Mouse (Mus musculus): ENCODE data around the gene Arhgdia.
"Not testable (repeated sequence)": the region's sequence is repeated elsewhere in the genome, so short reads cannot be mapped to it uniquely, and the experiment has no call there.

The Arhgdia gene

DNA sequence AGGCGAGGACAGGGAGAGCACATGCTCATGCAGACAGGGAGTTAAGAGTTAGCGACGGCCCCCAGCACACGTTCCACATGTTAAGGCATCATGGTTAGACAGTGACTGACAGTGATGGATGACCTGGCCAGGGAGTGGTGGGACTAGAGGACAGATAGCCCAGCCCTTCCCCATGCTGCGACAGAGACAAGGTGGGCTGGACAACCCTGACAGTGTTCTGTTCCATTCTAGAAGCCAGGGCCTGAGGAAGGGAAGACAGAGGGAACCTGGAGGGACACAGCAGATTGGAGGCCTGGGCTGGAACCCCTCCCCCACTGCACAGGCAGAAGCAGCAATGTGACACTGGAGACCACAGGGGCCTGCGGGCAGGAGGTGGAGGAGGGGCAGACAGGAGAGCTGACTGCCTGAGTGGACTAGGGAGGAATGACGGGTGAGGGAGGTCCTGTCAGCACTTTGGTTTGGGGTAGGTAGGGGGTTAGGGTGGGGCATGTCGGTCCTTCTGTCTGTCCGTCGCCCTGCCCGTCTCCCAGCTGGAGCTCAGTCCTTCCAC lies 2.7 kb downstream of the Arhgdia start:
- DNase-seq (ENCODE audit: low read depth, low spot score) = no peak

DNA sequence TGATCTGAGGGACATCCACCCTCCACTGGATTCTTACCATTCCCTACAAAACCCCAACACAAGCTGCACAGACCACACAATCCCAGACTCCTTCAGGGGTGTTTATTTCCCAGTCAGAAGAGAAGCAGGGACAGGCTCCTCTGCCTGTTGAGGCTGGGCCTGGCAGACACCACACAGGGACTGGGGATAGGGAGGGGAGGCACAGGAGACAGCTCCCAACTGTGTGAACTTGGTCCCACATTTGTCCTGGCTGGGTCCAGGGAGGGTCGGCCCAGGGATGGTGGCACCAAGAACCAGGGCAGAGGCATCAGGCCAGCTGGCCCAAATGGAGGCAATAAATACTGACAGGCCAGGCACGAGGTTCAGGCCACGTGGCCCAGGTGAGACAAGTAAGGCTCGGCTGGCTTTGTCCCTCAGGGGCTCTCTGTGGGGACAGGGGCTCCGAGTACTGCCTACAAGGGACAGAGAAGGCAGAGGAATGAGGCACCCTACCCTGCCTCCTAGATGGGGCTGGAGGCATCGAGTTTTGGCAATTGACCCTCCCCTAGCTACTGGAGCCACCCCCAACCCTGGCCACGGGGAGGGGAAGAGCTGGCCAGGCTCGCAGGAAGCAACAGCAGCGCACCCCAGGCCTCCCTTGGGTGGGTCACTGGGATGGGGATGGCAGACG lies 3.3 kb downstream of the Arhgdia start:
- DNase-seq (ENCODE audit: low read depth, low spot score) = no peak

DNA sequence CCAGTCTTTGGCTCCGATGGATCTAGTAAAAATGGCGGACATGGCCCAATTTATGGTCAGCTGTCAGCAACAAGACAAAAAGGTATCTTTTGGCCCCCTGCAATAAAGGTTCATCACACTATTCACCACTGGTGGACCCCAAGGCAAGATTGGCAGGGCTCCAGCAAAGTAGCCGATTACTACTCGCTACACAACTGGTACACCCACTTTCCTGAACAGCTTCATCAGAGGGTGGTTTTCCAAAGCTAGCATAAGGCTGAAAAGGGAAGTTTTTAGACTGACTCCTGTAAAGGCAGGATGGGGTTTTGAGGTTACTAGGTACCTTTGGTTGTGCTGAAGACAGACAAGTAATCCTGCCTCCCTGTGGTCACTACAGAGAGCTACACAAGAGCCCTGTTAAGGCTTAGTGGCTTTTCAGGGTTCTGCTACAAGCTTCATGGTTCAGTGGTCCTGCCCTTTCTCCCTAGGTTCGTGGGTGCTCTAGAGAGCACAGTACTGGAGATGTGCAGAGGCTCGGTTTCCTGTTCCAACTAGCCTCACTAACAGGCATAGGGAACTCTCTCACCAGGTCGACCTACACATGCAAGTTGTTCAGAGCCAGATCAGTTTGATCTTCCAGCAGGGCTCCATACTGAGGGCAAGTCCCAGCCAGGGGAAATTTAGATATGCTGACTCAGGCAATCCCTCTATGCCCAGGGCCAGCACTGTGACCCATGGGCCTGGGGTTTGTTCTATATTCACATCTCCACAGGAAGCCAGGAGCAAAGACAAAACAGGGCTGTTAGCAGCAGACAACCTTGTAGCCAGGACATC lies 4.0 kb downstream of the Arhgdia start:
- DNase-seq (ENCODE audit: low read depth, low spot score) = no peak

DNA sequence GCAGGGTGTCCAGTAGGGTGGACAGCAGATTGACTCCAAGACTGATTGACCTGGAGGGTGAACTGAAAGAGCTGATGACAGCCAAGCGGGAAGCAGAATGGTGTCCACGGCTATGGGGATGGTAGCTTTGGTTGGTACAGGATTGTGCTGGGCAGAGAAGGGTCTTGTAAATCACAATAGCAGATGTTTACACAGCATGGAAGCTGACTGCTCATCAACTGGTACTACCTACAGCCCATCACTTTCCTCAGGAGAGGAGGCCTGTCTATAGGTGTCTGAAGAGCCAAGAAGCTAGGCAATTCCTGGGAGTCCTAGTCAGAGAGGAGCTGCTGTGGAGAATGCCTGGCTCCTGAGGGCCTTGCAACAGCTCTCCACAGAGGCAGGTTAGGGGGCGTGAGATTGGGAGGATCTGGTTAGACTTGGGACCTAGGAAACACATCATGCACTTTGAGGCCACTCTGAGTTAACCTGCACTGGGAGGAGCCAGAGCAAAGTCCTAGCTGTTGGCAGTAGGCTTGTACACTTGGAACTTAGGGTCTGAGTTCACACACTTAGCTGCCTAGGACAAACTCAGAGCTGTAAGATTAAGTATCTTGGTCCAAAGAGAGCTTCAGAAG lies 5.0 kb downstream of the Arhgdia start:
- DNase-seq (ENCODE audit: low read depth, low spot score) = no peak

DNA sequence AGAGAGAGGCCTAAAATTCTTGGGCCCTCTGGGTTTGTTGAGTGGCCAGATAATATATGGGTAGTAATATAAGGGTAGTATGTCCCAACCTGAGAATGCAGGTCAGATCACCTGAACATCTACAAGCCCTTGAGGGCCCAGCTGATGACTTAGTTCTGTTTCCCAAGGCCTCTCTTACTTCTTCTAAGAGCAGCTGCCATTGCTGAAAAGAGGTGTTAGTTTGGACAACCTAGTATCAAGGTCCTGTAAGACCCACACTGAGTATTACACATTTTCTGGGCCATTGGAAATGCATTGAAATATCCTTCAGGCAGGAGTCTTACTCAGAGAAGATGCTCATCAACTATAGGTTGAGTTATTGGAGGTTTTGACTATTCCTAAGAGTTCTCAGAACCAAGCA lies 5.5 kb downstream of the Arhgdia start:
- no peak for DNase-seq (ENCODE audit: low read depth, low spot score)

DNA sequence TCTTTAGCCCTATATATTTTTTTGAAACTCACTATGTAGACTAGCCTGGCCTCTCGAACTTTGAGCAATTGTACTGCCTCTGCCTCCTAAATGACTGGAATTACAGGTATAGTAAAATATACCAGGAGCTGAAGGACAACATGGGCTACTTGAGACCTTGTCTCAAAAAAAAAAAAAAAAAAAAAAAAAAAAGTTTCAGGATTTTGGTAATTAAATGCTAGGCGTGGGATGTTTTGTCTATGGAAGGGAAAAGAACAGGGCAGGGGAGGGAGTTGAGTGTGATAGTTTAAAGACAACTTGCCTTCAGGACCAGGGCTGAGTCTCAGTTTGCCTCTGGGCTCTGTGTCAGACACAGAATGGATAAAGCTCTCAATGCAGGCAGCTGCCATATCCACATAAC lies 6.4 kb downstream of the Arhgdia start:
- DNase-seq (ENCODE audit: low read depth, low spot score) = no peak

DNA sequence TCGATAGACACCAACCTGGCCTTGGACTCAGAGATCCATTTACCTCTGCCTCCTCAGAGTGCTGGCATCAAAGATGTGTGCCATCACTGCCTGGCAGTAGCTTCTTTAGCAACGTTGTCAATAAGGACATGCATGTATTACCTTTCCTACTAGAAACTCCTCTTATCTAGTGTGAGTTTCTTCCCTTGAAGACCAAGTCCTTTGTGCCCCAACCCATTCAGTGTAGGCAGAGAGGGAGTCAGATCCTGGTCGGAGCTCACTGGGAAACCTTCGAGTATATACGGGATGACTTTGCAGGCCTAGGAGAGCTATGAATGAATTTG lies 7.2 kb downstream of the Arhgdia start:
- DNase-seq (ENCODE audit: low read depth, low spot score) = no peak

DNA sequence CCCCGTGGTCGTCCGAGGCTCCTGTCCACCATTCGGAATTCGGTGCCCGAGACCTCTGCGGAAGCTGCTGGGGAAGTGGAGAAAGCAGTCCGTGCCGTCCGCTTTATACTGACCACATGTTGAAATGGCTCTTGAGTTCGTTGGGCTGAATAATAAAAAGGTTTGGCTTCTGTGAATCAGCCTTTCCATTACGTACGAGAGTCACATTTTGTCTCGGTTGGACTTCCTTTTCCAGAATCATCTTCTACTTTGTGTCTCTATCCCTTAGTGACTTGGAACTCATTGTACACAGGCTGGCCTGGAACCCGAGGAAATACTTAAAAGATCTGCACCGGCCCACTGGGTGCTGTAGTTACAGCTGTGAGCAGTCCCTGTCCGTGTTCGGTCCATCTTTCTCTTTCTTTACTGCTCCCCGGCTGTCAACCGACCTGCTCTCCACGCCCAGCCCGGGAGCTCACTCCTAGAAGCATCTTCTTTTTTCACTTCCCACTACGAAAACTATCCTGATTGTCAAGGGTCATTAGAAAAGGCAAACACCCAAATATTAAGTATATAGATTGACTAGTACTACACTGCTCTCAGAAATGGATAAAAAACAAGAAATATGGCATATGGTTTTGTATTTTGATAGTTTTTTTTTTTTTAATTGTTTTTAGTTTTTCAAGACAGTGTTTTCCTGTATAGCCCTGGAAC lies 7.7 kb downstream of the Arhgdia start:
- no peak for DNase-seq (ENCODE audit: low read depth, low spot score)

DNA sequence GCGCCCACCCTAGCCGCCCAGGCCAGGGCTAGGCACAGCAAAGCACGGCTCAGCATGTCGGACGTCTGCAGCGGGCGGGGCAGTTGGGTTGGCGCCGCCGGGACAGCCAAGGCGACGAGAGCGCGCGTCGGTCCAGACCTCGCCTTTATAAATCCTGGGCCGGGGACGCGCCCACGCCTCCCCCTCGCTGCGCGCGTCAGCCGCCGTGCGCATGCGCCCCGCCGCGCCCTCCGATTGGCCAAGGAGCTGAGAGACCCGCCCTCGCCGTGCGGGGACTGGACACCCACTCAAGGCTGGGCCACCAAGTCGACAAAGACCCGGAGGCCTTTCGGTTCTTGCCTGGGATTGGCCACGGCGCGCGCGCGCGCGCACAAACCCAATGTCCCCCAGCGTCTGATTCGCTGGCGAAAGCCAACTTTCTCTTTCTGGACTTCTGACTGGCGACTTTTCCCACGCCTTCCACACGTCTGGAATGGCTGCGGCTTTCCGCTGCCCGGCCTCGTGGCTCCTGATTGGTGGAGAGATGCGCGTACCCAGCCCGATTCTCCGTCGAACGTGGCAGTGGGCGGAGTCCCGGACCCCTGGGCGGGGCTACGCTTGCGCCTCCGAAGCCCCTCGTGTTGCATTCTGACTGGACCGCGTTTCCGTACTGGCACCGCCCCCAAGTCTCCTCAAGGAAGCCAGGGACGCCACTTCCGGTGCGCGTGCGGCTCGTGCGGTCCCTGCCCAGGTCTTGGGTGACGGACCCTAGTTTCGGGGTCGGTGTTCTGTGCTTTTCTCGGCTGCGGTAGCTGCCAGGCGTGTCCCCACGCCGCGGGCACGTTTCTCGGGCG lies 8.5 kb downstream of the Arhgdia start, which contains the start of gene P4hb:
Gene P4hb (minus strand): TSS at position 502 of the 833 bp plus-strand sequence.
- peak; percentile 94 for DNase-seq (ENCODE audit: low read depth, low spot score)

DNA sequence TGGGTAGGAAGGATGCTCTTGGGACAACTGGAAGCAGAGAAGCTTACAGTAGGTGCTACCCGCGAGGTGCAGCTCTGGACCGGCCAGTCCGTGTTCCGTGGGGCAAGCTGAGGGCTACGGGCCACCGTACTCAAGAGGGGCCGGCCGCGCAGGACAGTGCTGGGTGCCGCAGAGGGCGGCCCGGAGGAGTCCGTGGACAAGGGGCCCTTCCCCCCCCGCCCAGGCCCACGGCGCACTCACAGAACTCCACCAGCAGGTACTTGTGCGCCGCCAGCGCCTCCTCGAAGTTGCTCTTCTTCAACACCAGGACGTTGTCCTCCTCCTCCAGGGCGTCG lies 9.0 kb downstream of the Arhgdia start:
- no peak for DNase-seq (ENCODE audit: low read depth, low spot score)

DNA sequence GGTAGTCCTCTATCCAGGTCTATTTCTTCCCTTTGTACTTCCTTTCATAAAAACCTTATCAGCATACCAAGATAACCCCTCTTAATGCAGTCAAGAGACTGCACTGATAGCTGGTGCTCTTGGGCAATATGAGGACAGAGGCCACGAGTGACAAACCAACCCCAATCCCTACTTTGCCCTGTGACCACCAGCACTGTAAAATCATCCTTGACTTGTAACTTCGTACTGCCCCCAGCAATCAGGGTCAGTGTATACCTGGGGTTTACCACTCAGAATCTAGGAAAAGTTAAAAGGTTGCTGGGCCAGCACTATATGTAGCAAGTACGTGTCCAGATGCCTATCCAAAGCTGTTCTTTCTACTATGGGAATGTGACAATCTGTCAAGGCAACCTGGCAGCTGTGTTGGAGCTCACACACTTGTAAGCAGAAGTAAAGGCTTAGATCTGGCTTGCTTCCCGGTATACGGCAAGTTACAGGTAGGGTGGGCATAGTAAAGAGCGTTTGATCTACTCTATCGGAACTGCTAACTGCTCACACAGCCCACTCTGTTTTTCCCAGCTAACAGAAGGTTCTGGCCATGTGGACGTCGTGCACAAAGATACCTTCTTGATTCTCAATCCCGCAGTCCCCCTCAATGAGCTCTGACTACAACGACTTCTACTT lies 9.5 kb downstream of the Arhgdia start:
- DNase-seq (ENCODE audit: low read depth, low spot score) = no peak

DNA sequence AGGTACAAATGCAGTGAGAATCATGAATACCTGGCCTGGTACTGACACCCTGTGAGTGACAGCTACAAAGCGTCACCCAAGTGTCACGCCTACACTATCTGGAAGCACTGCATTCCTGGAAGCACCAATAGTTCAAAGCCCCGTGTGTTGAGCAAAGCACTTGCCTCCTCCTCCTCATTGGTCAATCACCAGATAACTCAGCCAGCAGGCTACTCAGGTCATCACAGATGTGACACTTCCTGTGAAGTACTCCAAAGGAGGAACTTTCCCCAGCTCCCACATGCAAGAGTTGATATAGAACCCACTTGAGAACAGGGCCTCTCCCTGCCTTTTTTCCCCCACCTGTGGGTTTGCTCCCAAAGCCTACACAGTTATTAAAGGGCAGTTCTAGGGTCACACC lies 10.3 kb downstream of the Arhgdia start:
- no peak for DNase-seq (ENCODE audit: low read depth, low spot score)

DNA sequence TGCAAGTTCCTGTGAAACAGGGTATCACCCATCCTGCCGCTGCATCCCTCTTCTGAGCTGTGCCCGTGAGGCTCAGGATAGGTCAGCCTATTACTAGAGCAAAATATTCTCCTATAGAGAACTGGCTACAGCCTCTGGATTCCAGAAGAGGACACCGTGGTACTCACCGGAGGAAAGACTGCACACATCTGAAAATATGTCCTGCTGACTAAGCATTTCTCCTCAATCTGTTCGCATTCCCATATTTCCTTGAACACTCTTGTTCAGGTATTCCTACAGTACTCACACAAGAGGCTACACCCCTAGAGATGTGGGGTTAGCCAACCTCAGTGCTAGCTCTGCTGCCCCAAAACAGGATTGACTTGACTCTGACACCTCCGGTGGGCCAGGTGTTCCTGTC lies 13.1 kb downstream of the Arhgdia start:
- DNase-seq (ENCODE audit: low read depth, low spot score) = no peak

DNA sequence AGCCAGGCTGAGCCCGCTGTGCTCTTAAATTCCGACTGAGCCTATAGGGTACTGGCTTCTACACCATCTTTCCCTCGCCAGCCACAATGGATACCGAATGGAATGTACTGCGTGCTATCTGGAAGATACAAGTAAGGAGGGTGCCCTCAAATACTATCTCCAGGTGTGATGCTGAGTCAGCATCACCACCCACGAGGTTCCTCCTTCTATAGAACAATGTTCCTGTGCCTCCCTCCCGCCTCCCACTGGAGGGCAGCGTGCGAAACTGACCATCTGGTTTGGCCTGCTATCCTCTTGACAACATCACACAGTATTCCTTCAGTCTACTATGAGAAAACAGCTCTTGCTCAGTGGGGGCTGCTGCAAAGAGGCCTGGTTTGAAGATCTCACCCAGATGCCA lies 16.3 kb downstream of the Arhgdia start:
- DNase-seq (ENCODE audit: low read depth, low spot score) = no peak

DNA sequence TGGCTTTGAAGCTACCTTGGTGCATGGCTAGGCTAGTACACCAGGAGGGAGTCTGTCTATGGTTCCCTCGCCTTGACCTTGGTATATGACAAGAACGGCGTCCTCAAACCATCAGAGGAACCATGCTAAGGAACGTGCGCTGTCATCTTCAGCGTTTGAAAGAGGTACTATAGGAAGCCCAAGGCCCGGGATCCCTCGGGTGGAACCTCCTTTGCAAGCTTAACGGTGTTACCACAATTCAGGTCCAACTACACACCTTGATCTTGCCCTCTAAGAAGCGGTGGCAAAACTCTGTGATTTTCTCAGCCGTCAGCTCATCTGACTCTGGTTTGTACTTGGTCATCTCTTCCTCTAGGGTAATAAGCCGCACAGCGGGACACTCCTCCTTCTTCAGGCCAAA lies 18.5 kb downstream of the Arhgdia start:
- DNase-seq (ENCODE audit: low read depth, low spot score) = no peak

DNA sequence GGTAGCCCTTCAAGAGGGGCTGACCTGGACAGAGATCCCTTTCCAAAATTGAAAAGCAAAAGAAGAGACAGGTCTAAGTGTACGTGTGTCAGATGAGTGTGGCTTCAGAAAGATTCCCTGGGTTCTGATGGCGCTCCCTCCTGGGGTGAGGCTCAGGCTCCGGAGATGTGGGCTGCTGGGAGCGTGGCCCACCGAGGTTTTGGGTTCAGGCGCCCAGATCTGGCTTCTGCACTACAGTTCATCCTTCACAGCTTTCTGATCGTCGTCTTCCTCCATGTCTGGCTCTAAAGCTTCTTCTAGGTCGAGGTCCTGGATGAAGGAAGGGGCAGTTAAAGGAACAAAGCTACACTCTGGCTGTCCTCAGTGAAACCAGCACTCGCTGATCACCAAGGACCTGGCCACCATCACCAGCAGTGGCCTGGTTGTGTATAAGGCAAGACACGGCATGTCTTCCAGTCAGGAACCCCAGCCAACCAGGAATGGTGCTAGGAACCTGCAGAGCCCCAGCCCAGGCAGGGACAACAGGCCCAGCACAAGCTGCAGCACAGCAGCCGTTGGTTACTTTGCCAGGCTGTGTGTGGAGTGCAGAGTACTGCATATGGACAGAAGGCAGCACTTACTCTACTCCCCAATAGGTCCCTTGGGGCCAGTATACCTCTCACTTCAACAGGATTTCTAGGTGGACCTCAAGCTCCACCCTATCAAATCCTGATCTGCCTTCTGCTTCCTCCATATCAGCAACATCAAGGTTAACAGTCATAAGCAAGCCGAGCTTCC lies 20.3 kb downstream of the Arhgdia start:
- no peak for DNase-seq (ENCODE audit: low read depth, low spot score)

DNA sequence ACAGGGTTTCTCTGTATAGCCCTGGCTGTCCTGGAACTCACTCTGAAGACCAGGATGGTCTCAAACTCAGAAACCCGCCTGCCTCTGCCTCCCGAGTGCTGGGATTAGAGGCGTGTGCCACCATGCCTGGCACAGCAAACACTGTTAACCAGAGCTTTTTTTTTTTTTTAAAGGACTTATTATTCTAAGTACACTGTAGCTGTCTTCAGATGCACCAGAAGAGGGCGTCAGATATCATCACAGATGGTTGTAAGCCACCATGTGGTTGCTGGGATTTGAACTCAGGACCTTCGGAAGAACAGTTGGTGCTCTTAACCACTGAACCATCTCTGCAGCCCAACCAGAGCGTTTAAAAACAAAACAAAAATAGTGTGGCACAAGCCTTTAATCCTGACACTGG lies 22.6 kb downstream of the Arhgdia start:
- not testable (repeated sequence) for DNase-seq (ENCODE audit: low read depth, low spot score)

DNA sequence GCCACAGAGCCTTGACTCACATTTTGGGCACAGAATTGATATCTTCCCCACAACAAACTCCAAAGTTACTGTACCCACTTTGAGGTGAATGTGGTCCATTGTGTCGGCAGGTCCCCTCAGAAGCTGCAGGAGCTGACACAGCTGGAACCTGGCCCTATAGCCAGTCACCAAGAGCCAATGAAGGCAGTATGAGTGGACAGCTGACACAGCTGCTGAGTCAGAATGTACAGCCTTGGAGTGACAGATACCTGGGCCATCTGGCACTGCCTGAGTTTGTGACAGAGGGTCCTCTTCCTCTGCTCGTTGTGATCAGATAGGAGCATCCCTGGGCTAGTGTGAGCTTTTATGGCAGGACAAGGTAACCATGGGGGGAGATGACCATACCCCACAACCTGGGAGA lies 26.2 kb downstream of the Arhgdia start:
- DNase-seq (ENCODE audit: low read depth, low spot score) = no peak

DNA sequence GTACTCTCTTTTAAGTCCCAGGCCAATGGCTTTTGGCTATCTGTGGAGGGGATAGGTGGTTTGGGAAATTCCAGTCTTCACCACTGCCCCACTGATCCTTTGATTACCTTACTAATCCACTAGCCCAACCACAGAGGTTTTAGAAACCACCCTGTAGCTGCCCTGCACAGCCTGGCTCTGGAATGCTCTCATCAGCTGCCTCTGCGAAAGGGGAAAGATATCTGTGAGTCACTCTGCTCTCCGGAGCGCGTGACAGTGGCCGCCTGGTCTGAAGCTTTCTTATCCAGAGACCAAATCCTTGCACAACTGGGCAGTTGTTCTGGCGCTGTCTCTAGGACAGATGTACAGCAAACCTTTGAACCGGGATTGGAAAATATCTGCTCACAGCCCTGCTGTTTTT lies 26.6 kb downstream of the Arhgdia start:
- no peak for DNase-seq (ENCODE audit: low read depth, low spot score)

DNA sequence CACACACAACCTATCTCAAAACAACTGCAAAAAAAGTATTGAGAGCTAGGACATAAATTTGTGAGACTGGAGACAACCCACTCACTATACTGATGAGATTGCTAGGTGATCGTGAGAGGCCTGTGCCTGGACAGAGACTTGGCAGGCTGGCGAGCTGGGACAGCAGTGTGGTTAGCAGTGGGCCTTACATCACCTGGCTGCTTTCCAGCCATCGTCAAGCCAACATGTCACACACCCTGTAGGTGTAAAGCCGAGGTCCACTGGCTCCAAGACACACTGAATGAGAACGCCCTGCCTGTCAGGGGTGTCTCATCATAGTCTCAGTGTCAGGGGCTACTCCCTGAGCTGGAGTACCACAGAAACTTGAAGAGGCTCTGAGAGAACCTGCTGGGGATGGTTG lies 28.7 kb downstream of the Arhgdia start:
- no peak for DNase-seq (ENCODE audit: low read depth, low spot score)

Data from c-Kit-negative CD71-positive TER-119-positive erythroid progenitor cells, embryonic 14.5 days (primary cell).